In genomic region chr3:107812341-107812740, GRCm38 (mm10) we compare ENCODE assay signal across 22 mouse cellular contexts. TPM values are rescaled to one million over a fixed set of nuclear protein-coding genes. Genes with fewer than 3 reads are reported as not detected.
DNase-seq lines count a peak whose midpoint lies in the region; ATAC-seq and TF ChIP-seq lines count a peak whose summit lies in the region.
"Had no signal": no experiment of that assay in that cellular context is flagged by ENCODE, and none has a peak within 500 bp of the region (broad histone marks: within the 10 kb centered on the region; RNA-seq: fewer than 3 reads in every experiment).

No protein-coding gene starts in this region.

- no peak for DNase-seq in heart, postnatal 36 days
- DNase-seq in G1E (ENCODE audit: low spot score): no peak
- no peak for DNase-seq in urinary bladder, postnatal 10 days (ENCODE audit: low spot score)
- no peak for DNase-seq in hindbrain, embryonic 10.5 days (ENCODE audit: low spot score)
- DNase-seq: adrenal gland, postnatal 14 days; cerebellum, adult 18-20 months; cerebellum, postnatal 10 days; gastrocnemius, postnatal 10 days; heart, adult 2 months; heart, postnatal 4 days had no signal

- H3K4me3 ChIP-seq in heart, embryonic 12.5 days: no peak overlapping the region
- H3K4me3 ChIP-seq in E14TG2a.4 (replicated peaks; ENCODE audit: low read length) (peak overlapping the region; percentile 62), G1E (ENCODE audit: low read depth, low read length) (peak overlapping the region; percentile 40; the same call in 1 of the 2 replicates)
- no peak overlapping the region for H3K4me3 ChIP-seq in hindbrain, embryonic 12.5 days
- no peak overlapping the region for H3K4me3 ChIP-seq in hindbrain, embryonic 10.5 days
- H3K4me3 ChIP-seq: embryonic facial prominence, embryonic 10.5 days; erythroblast, embryonic 14.5 days; forebrain, embryonic 15.5 days; heart, adult 2 months; heart, embryonic 13.5 days; intestine, embryonic 15.5 days had no signal

- no peaks in the 10 kb centered on the region for H3K27me3 ChIP-seq in heart, embryonic 12.5 days (replicated peaks)
- H3K27me3 ChIP-seq in E14TG2a.4 (ENCODE audit: insufficient read depth, low read length): no peaks in the 10 kb centered on the region
- H3K27me3 ChIP-seq in G1E (ENCODE audit: insufficient read depth, low read length): peaks cover 43% of the 10 kb centered on the region
- H3K27me3 ChIP-seq in hindbrain, embryonic 12.5 days: no peaks in the 10 kb centered on the region
- no peaks in the 10 kb centered on the region for H3K27me3 ChIP-seq in hindbrain, embryonic 10.5 days (ENCODE audit: insufficient read depth, poor library complexity, severe bottlenecking)
- H3K27me3 ChIP-seq: forebrain, embryonic 15.5 days; heart, embryonic 13.5 days; intestine, embryonic 15.5 days; Patski had no signal

- peak; percentile 29; the same call in 1 of the 2 replicates for ATAC-seq in heart, embryonic 12.5 days (ENCODE audit: insufficient number of reproducible peaks, low FRiP score)
- ATAC-seq in G1E (ENCODE audit: extremely low read depth, insufficient number of reproducible peaks, low FRiP score, poor library complexity, severe bottlenecking): no peak
- ATAC-seq in erythroid progenitor cell, adult 5-6 weeks (replicated peaks; ENCODE audit: low FRiP score, poor library complexity, severe bottlenecking): peak; percentile 48
- ATAC-seq in hindbrain, embryonic 12.5 days (ENCODE audit: low FRiP score): no peak
- ATAC-seq: activated CD4-positive, CD25-positive, alpha-beta regulatory T cell, adult 4 months; forebrain, embryonic 15.5 days; intestine, embryonic 15.5 days; Patski had no signal

- no peaks in the 10 kb centered on the region for H3K36me3 ChIP-seq in heart, embryonic 12.5 days
- H3K36me3 ChIP-seq in E14TG2a.4 (ENCODE audit: insufficient read depth, low read length) (no peaks in the 10 kb centered on the region), G1E (replicated peaks) (no peaks in the 10 kb centered on the region)
- no peaks in the 10 kb centered on the region for H3K36me3 ChIP-seq in hindbrain, embryonic 12.5 days
- H3K36me3 ChIP-seq in hindbrain, embryonic 10.5 days: no peaks in the 10 kb centered on the region
- H3K36me3 ChIP-seq: embryonic facial prominence, embryonic 10.5 days; forebrain, embryonic 15.5 days; heart, embryonic 13.5 days; intestine, embryonic 15.5 days had no signal

- H3K9me3 ChIP-seq in heart, embryonic 12.5 days (replicated peaks): no peaks in the 10 kb centered on the region
- H3K9me3 ChIP-seq in E14TG2a.4 (ENCODE audit: low read length) (no peaks in the 10 kb centered on the region), G1E (replicated peaks) (no peaks in the 10 kb centered on the region)
- H3K9me3 ChIP-seq in hindbrain, embryonic 12.5 days (replicated peaks): no peaks in the 10 kb centered on the region
- no peaks in the 10 kb centered on the region for H3K9me3 ChIP-seq in hindbrain, embryonic 10.5 days
- H3K9me3 ChIP-seq: embryonic facial prominence, embryonic 10.5 days; forebrain, embryonic 15.5 days; heart, embryonic 13.5 days; intestine, embryonic 15.5 days had no signal

- no peak overlapping the region for H3K4me2 ChIP-seq in heart, embryonic 12.5 days
- H3K4me2 ChIP-seq in hindbrain, embryonic 12.5 days (replicated peaks): no peak overlapping the region
- H3K4me2 ChIP-seq: forebrain, embryonic 15.5 days; heart, embryonic 13.5 days; hindbrain, embryonic 14.5 days; intestine, embryonic 15.5 days had no signal

- WGBS in heart, embryonic 12.5 days: 83% methylated on average over 4 of the region's 4 CpGs
- WGBS in hindbrain, embryonic 12.5 days: 85% methylated on average over 4 of the region's 4 CpGs
- WGBS in hindbrain, embryonic 10.5 days: 88% methylated on average over 4 of the region's 4 CpGs

- intact Hi-C loops in heart, postnatal 36 days (cut with DNase I): no loop called here

- H3K27ac ChIP-seq in heart, embryonic 12.5 days (ENCODE audit: poor library complexity, severe bottlenecking): no peak overlapping the region
- no peak overlapping the region for H3K27ac ChIP-seq in hindbrain, embryonic 12.5 days
- no peak overlapping the region for H3K27ac ChIP-seq in hindbrain, embryonic 10.5 days
- H3K27ac ChIP-seq: embryonic facial prominence, embryonic 10.5 days; forebrain, embryonic 15.5 days; heart, adult 2 months; heart, embryonic 13.5 days; hindbrain, embryonic 14.5 days; intestine, embryonic 15.5 days had no signal

- TF ChIP-seq CTCF in E14TG2a.4 (conservative IDR thresholded peaks at IDR 0.05; ENCODE audit: low read length) (no peak), G1E (IDR thresholded peaks at IDR 0.05; ENCODE audit: low read depth, low read length) (no peak)

- H3K9ac ChIP-seq in heart, embryonic 12.5 days: no peak overlapping the region
- no peak overlapping the region for H3K9ac ChIP-seq in hindbrain, embryonic 12.5 days
- H3K9ac ChIP-seq: forebrain, embryonic 15.5 days; heart, embryonic 13.5 days; hindbrain, embryonic 14.5 days; intestine, embryonic 15.5 days had no signal

- H3K4me1 ChIP-seq in heart, embryonic 12.5 days (replicated peaks): peaks cover 5% of the 10 kb centered on the region; the same call in 1 of the 2 replicates
- H3K4me1 ChIP-seq in E14TG2a.4 (replicated peaks; ENCODE audit: low read depth, low read length) (peaks cover 12% of the 10 kb centered on the region), G1E (ENCODE audit: insufficient read depth, low read depth, low read length) (peaks cover 40% of the 10 kb centered on the region)
- H3K4me1 ChIP-seq in hindbrain, embryonic 12.5 days: peaks cover 9% of the 10 kb centered on the region
- peaks cover 16% of the 10 kb centered on the region for H3K4me1 ChIP-seq in hindbrain, embryonic 10.5 days (replicated peaks)

RNA-seq across cellular contexts. Expression of gene Csf1, which starts 52.1 kb away (rescaled TPM):
- 12.7 and 12.8 TPM in 2 replicates for polyA plus RNA-seq in heart, embryonic 12.5 days (2016; fragmentation: Nextera tagmentation; extraction: Ambion mirVana)
- total RNA-seq in heart, postnatal 36 days (2021): 10 to 100 TPM; 34.4 to 49.5 TPM
- total RNA-seq in G1E (2014; fragmentation: Nextera tagmentation): not detected in 2 replicates
- total RNA-seq in G1E (2017): 0.06 and 0.11 TPM in 2 replicates
- polyA plus RNA-seq in G1E (2012): 0.03 TPM in 1 of 2 replicates, not detected in the other
- total RNA-seq in erythroid progenitor cell, adult 5-6 weeks (2015; ENCODE audit: low replicate concordance): 6.5 and 9.6 TPM in 2 replicates
- 1.1 and 1.2 TPM in 2 replicates for total RNA-seq in erythroid progenitor cell, adult 5-6 weeks (2017; ENCODE audit: low replicate concordance)
- 8.8 and 9.2 TPM in 2 replicates for polyA plus RNA-seq in hindbrain, embryonic 12.5 days (2016; fragmentation: Nextera tagmentation; extraction: Ambion mirVana)
- polyA plus RNA-seq in hindbrain, embryonic 10.5 days (2016; fragmentation: Nextera tagmentation; extraction: Ambion mirVana): 7.2 TPM in 2 replicates

Comparison
In these comparisons a context has a peak if more than half of its experiments do, and no peak if none do; other contexts are left out.
1. ATAC-seq: peak in heart, embryonic 12.5 days (single experiment) and erythroid progenitor cell, adult 5-6 weeks (single experiment); none in G1E (single experiment) and hindbrain, embryonic 12.5 days (single experiment).
2. H3K4me3 ChIP-seq: peak in E14TG2a.4 (single experiment) and G1E (single experiment); none in heart, embryonic 12.5 days (single experiment), hindbrain, embryonic 12.5 days (single experiment) and hindbrain, embryonic 10.5 days (single experiment).